Mouse (Mus musculus) hindbrain, embryonic 14.5 days (tissue): ENCODE measurements at regions not wholly inside any gene's neighbourhood (a gene's known extent, or its start where the extent isn't known, plus 50 kb on each side); places are given as distances from the start of the nearest gene placed in this dataset.

Experiments
- ATAC-seq: fragments of 200-750 bp; cut with Nextera tagmentation; 2 replicates; pipeline ENCODE4 v1.8.0; 2017; ENCODE audit warnings: moderate number of reproducible peaks, mild to moderate bottlenecking, moderate TSS enrichment, moderate library complexity; ENCODE audit not compliant: low FRiP score
- DNase-seq: peaks from one replicate; pipeline ENCODE4 v3.0.0-alpha.2; 2015; ENCODE audit warnings: low spot score
- H3K27ac ChIP-seq: fragments of 300-500 bp; sonication (generic); 2 replicates; pipeline ENCODE4 v1.5.1; 2014; ENCODE audit warnings: mild to moderate bottlenecking, moderate library complexity
- H3K27me3 ChIP-seq: fragments of 300-500 bp; sonication (generic); 2 replicates; pipeline ENCODE4 v1.6.1; 2014; ENCODE audit warnings: mild to moderate bottlenecking, low read length, mixed read lengths; ENCODE audit not compliant: control insufficient read depth, insufficient read depth
- H3K36me3 ChIP-seq: fragments of 300-500 bp; sonication (generic); replicated peaks from 2 replicates; pipeline ENCODE4 v1.6.1; 2014; ENCODE audit not compliant: control insufficient read depth, insufficient read depth
- H3K4me1 ChIP-seq: fragments of 300-500 bp; sonication (generic); replicated peaks from 2 replicates; pipeline ENCODE4 v1.6.1; 2014; ENCODE audit warnings: antibody characterized with exemption, low read length, mixed read lengths; ENCODE audit not compliant: control insufficient read depth, insufficient read depth
- H3K4me2 ChIP-seq: fragments of 300-500 bp; sonication (generic); replicated peaks from 2 replicates; pipeline ENCODE4 v1.6.1; 2014; ENCODE audit warnings: mild to moderate bottlenecking, moderate library complexity
- H3K4me3 ChIP-seq: fragments of 300-500 bp; sonication (generic); replicated peaks from 2 replicates; pipeline ENCODE4 v1.5.1; 2014; ENCODE audit warnings: mild to moderate bottlenecking, low read length
- H3K9ac ChIP-seq: fragments of 300-500 bp; sonication (generic); 2 replicates; pipeline ENCODE4 v1.6.1; 2014
- H3K9me3 ChIP-seq: fragments of 300-500 bp; sonication (generic); 2 replicates; pipeline ENCODE4 v1.6.1; 2016; ENCODE audit warnings: low read length; ENCODE audit not compliant: control insufficient read depth
- whole genome bisulfite sequencing: fragments of 180-500 bp; shearing (Covaris S2); extraction: QIAGEN DNeasy Blood & Tissue Kit; methylation state at CpG from one replicate; pipeline ENCODE4 v1.1.7; 2014; 5-methylcytosine and 5-hydroxymethylcytosine counted together

DNA sequence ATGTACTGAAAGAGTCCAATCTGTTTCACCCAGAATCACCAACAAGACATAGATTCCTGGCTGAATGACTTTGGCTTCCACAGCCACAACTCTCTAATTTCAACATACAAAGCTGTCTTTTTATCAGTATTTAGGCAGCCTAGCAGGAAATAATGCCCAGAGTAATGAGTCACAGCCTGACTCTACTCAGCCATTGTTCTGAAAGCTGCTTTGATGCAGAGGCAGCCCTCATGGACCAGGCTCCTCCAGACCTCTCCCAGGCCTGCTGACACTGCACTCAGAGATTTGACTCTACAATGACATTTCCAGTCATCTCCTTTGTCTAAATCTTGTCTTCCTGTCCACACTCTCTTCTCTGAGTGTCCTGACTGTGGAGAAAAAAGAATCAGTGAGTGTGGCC lies 250.4 kb downstream of the Tle4 start:
- no peak overlapping the region for H3K27ac ChIP-seq
- no peak overlapping the region for H3K9ac ChIP-seq
- no peaks in the 10 kb centered on the region for H3K4me1 ChIP-seq
- H3K4me2 ChIP-seq = no peak overlapping the region
- DNase-seq (no peak), ATAC-seq (no peak)
- no peak overlapping the region for H3K4me3 ChIP-seq
- H3K27me3 ChIP-seq = no peaks in the 10 kb centered on the region
- H3K9me3 ChIP-seq = no peaks in the 10 kb centered on the region
- no peaks in the 10 kb centered on the region for H3K36me3 ChIP-seq

DNA sequence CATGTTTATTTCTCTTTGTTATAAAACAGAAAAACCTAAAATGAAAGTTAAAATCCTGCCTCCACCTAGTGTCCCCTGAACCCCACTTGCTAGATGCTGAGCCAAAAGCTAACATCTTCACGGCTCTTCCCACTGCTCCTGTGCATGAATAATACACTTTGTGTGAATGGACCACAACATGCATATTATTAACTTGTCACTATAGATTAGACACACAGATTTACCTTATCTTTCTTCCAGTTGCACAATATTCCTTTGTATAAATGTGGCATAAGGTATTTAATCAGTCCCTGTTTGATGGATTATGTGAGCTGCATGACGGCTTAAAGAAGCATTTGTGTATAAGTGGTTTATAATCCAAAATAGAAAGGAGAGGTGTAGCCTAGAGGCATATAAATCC lies 248.1 kb downstream of the Tle4 start:
- 56% methylated on average over 2 of the region's 2 CpGs for WGBS
- Histone ChIP-seq H3K4me2 (no peak overlapping the region), H3K4me1 (no peaks in the 10 kb centered on the region), H3K27me3 (no peaks in the 10 kb centered on the region), H3K36me3 (no peaks in the 10 kb centered on the region), H3K27ac (no peak overlapping the region), H3K9ac (no peak overlapping the region), H3K9me3 (no peaks in the 10 kb centered on the region), H3K4me3 (no peak overlapping the region)
- ATAC-seq = no peak
- DNase-seq = no peak

DNA sequence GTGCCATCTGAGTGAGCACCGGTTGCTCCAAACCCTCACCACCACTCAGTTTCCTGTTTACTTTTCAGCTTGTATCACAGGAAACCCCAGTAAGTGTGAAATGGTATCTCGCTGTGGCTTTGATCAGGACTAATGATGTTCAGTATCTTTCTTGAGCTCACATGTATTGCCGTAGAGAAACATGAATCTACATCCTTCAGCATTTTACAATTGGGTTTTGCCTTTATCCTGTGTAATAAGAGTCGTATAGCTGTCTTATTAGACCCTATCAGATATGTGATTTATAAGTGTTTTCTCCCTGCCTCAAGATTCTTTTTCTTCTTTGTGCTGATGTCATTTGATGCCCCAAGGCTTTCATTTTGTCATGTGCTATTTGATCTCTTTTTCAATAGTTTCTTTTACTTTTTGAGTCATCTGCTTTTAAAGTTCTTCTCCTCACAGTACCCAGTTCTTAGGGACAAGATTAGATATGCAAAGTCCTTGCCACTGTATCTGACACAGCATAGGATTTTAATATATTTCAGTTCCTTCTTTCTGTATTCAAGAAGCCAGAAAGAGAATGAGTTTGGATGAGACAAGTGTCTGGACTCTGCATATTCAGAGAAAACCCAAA lies 246.0 kb downstream of the Tle4 start:
- Histone ChIP-seq H3K27me3 (no peaks in the 10 kb centered on the region), H3K9ac (no peak overlapping the region), H3K27ac (no peak overlapping the region), H3K9me3 (no peaks in the 10 kb centered on the region), H3K4me1 (no peaks in the 10 kb centered on the region), H3K4me2 (no peak overlapping the region), H3K36me3 (no peaks in the 10 kb centered on the region), H3K4me3 (no peak overlapping the region)
- DNase-seq (no peak), ATAC-seq (no peak)
- 81% methylated on average over 4 of the region's 4 CpGs for WGBS

DNA sequence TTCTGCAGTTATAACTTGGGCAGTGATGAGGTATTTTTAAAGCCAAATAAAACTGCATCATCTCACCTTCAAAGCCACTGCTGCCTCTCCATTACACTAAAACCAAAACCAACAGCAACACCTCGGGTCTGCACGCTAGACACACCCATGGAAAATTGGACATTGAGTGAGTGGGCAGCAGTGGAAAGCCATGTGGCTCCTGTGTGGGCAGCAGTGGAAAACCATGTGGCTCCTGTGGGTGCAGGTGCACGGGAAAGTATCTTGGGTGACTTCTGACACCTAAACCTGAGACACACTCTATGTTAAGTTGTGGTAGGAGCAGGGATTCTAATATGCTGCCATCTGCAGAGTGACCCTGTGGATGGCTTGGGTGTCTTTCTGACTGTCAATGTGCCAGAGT lies 245.3 kb downstream of the Tle4 start:
- ATAC-seq (no peak), DNase-seq (no peak)
- no peaks in the 10 kb centered on the region for H3K4me1 ChIP-seq
- H3K27me3 ChIP-seq = no peaks in the 10 kb centered on the region
- no peak overlapping the region for H3K4me3 ChIP-seq
- no peak overlapping the region for H3K27ac ChIP-seq
- no peak overlapping the region for H3K9ac ChIP-seq
- no peaks in the 10 kb centered on the region for H3K36me3 ChIP-seq
- 94% methylated on average over 3 of the region's 3 CpGs for WGBS
- no peak overlapping the region for H3K4me2 ChIP-seq
- no peaks in the 10 kb centered on the region for H3K9me3 ChIP-seq

DNA sequence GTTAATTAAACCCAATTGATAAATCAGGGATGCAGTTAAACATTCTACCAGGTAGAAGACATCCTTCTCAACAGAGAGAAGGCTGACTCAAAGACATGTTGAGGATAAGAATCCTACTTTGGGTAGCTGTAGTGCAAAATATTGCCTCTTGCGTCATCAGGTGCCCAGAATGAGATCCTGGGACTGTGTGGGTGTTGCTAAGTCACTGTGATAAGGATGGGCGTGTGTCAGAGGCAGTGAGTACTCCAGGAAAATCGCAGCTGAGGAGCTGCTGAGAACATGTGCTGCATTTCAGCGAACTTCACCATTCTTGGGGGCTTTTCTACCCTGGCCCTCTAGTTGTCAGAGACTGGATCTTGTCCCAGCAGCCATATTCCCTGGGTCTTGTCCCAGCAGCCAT lies 244.7 kb downstream of the Tle4 start:
- Histone ChIP-seq H3K27ac (no peak overlapping the region), H3K9ac (no peak overlapping the region), H3K4me3 (no peak overlapping the region), H3K4me1 (no peaks in the 10 kb centered on the region), H3K4me2 (no peak overlapping the region), H3K27me3 (no peaks in the 10 kb centered on the region), H3K9me3 (no peaks in the 10 kb centered on the region), H3K36me3 (no peaks in the 10 kb centered on the region)
- DNase-seq (no peak), ATAC-seq (no peak)
- WGBS = 93% methylated on average over 4 of the region's 4 CpGs

DNA sequence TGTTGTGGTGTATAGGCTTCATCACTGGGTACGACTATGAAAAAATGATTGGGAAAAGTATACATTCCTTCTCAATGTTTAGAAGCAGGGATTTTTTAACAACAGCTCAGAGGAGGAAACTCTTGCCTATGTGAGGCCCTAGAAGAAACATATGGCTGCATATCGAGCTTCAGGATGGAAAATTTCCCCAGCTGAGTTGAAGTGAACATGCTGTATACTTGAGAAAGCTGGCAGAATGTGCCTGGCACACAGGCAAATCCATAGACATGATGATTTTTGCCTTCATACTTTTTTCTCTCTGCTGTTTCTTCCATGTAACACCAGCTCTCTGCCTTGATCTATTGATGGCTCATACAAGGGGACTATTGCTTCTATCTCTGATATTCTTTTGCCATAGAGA lies 242.7 kb downstream of the Tle4 start:
- ATAC-seq (no peak), DNase-seq (no peak)
- no peak overlapping the region for H3K4me2 ChIP-seq
- 86% methylated on average over 2 of the region's 2 CpGs for WGBS
- H3K27ac ChIP-seq = no peak overlapping the region
- H3K27me3 ChIP-seq = no peaks in the 10 kb centered on the region
- H3K9ac ChIP-seq = no peak overlapping the region
- no peaks in the 10 kb centered on the region for H3K9me3 ChIP-seq
- no peak overlapping the region for H3K4me3 ChIP-seq
- H3K4me1 ChIP-seq = no peaks in the 10 kb centered on the region
- H3K36me3 ChIP-seq = no peaks in the 10 kb centered on the region

DNA sequence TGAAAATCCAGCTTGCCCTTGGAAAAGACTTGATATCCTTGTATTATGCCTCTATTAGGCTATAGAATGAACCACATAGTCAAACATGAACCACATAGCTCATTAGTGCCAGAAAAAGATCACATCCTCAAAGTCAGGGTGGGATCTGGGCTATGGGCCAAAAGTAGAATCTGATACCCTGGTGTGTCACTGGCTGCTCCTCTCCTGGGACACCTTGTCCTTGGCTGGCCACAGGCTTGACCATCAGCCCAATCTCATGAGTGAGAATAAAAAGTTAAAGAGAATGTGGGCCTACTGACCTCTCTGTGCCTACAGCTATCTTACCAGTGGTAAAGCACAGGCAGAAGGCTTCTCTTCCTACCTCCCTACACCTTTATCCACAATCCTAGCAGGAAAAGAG lies 241.9 kb downstream of the Tle4 start:
- H3K36me3 ChIP-seq = no peaks in the 10 kb centered on the region
- no peak overlapping the region for H3K9ac ChIP-seq
- no peak overlapping the region for H3K4me2 ChIP-seq
- no peak overlapping the region for H3K27ac ChIP-seq
- H3K4me3 ChIP-seq = no peak overlapping the region
- H3K4me1 ChIP-seq = no peaks in the 10 kb centered on the region
- ATAC-seq = no peak
- no peaks in the 10 kb centered on the region for H3K27me3 ChIP-seq
- no peaks in the 10 kb centered on the region for H3K9me3 ChIP-seq
- DNase-seq = no peak

DNA sequence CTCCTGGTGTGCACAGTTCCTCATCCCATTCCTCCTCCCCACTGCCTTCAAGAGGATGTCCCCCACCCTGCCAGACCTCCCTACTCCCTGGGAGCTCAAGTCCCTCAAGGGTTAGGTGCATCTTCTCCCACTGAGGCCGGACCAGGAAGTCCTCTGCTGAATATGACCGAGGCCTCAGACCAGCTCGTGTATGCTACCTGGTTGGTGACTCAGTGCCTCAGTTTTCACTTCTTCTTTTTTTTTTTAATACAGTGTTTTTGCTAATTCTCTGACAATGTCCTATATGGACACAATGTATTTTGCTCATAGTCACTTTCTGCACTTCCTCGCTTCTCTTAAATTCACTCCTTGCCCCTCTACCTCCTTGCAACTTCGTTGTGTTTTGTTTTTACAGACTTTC lies 237.2 kb downstream of the Tle4 start:
- no peak overlapping the region for H3K4me3 ChIP-seq
- WGBS = 89% methylated on average over 5 of the region's 5 CpGs
- no peak overlapping the region for H3K4me2 ChIP-seq
- H3K9ac ChIP-seq = no peak overlapping the region
- no peaks in the 10 kb centered on the region for H3K36me3 ChIP-seq
- no peaks in the 10 kb centered on the region for H3K9me3 ChIP-seq
- DNase-seq = no peak
- no peaks in the 10 kb centered on the region for H3K27me3 ChIP-seq
- no peak overlapping the region for H3K27ac ChIP-seq
- no peak for ATAC-seq
- no peaks in the 10 kb centered on the region for H3K4me1 ChIP-seq

DNA sequence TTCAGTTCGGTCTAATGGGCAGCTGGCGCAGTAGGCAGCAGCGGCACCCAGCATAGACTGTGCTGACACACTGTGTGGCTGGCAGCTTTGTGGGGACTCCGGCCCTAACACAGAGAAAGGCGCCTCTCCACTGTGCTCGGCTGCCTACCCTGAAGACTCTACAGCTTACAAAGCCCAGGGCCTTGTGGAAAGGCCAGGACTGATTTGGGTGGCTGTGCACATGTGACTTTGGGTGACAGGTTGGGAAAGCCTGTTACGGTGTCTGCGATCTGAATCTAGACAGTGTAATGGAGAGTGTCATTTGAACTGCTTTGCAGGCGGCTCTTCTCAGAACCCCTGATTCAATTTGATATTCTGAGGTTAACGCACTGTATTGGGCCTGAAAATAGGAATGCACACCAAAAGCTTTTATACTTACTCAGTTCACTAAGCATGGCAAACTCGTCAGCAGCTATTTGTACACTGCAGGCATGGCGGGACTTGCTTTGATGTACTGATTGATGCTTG lies 228.7 kb downstream of the Tle4 start:
- DNase-seq = no peak
- peaks cover 5% of the 10 kb centered on the region; the same call in 1 of the 2 replicates for H3K4me1 ChIP-seq

DNA sequence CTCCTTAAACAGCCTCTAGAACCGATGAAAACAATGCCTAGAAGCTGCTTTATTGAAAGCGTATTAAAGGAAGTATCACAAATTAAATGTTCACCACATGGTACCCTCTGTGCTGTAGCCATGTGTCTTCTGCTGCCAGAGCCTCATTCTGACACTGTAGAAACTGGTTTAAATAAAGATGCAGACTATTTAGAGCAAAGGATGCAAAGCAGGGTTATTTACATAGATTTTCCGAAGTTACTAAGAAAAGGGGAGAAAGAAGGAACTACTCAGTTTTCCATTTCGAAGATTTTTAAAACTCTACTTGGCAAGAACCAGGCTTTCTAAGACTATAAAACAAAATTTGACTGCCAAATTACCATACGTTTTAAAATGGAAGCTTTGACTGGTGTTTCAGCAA lies 226.5 kb downstream of the Tle4 start:
- no peak for ATAC-seq
- no peak overlapping the region for H3K4me2 ChIP-seq

More for the DNA sequence above, 228.7 kb downstream of the Tle4 start:
- Histone ChIP-seq H3K36me3 (no peaks in the 10 kb centered on the region), H3K9me3 (no peaks in the 10 kb centered on the region), H3K27ac (0 out of 2 replicates have a peak overlapping the region, but pooled peaks have one; percentile 7), H3K27me3 (no peaks in the 10 kb centered on the region), H3K4me2 (no peak overlapping the region), H3K9ac (no peak overlapping the region), H3K4me3 (no peak overlapping the region)
- 57% methylated on average over 12 of the region's 12 CpGs for WGBS
- no peak; the same call in 1 of the 2 replicates for ATAC-seq

More for the DNA sequence above, 226.5 kb downstream of the Tle4 start:
- Histone ChIP-seq H3K4me3 (no peak overlapping the region), H3K36me3 (no peaks in the 10 kb centered on the region), H3K27me3 (no peaks in the 10 kb centered on the region), H3K9ac (no peak overlapping the region), H3K27ac (no peak overlapping the region), H3K4me1 (peaks cover 5% of the 10 kb centered on the region; the same call in 1 of the 2 replicates), H3K9me3 (no peaks in the 10 kb centered on the region)
- no peak for DNase-seq
- WGBS = 85% methylated on average over 5 of the region's 5 CpGs
